Mouse (Mus musculus): ENCODE data around the gene Entpd8.

Entpd8 gene

GRCm38 (mm10) chr2:25080076-25080475, at the start of gene Entpd8:
Entpd8 (plus strand) TSS chr2:25080304.
- in situ Hi-C loops (cut with MboI, MseI), result loop anchor here in 1 of 2 experiments (10.0 kb wide), 1 partner anchor 515 kb away; no protein-coding TSS in a partner anchor

DNA sequence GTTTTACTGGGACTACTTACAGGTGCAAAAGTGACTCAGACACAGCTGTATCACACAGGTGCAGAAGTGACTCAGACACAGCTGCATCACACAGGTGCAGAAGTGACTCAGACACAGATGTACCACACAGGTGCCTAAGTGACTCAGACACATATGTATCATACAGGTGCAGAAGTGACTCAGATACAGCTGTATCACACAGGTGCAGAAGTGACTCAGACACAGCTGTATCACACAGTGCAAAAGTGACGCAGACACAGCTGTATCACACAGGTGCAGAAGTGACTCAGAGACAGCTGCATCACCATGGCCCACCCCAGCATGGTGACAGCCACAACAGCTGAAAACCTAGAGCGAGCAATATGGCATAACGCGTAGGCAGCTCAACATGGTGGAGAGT, 45.1 kb upstream of the Entpd8 start:
- in situ Hi-C loops (cut with MboI, MseI), result no loop called here

- in situ Hi-C loops (cut with MboI, MseI), result no loop called here
Observed at GRCm38 (mm10) chr2:25040089-25040488, 40.0 kb upstream of the Entpd8 start.

DNA sequence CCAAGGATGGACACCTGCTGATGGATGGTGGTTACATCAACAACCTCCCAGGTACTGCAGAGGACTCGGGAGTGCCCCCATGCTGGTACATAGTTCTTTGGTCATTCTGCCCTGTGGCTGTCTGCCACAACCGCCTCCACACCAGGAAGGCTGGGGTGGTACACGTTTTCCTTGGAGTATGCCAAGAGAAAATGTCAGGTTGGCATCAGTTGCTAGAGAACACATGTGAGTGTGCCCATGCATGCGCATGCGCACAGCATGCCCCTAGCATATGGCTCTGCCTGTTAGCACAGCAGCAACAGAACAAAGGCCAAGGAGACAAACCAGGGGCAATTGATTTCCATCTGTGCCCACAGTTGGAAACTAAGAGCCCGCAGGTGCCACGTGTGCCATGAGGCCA, 29.2 kb upstream of the Entpd8 start:
- in situ Hi-C loops (cut with MboI, MseI), result no loop called here

GRCm38 (mm10) chr2:25051450-25051849, 28.7 kb upstream of the Entpd8 start:
- in situ Hi-C loops (cut with MboI, MseI), result no loop called here

DNA sequence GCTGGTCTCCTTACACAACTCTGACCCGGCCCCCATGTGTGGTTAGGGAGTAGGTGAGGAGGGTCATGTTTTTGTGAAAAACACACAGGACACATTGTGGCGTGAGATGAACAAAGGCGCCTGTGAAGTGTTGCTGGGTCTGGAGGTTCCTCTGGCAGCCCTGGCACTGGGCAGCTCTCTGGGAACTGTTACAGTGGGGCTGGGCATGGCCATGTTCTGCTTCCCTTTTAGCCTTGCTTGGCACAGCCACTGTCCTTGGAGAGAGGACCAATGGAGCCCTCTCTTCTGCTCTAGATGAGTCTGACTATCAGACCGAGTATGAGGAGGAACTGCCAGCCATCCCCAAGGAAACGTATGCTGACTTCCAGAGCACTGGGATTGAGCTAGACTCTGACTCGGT, 27.0 kb upstream of the Entpd8 start:
- in situ Hi-C loops (cut with MboI, MseI), result no loop called here

DNA sequence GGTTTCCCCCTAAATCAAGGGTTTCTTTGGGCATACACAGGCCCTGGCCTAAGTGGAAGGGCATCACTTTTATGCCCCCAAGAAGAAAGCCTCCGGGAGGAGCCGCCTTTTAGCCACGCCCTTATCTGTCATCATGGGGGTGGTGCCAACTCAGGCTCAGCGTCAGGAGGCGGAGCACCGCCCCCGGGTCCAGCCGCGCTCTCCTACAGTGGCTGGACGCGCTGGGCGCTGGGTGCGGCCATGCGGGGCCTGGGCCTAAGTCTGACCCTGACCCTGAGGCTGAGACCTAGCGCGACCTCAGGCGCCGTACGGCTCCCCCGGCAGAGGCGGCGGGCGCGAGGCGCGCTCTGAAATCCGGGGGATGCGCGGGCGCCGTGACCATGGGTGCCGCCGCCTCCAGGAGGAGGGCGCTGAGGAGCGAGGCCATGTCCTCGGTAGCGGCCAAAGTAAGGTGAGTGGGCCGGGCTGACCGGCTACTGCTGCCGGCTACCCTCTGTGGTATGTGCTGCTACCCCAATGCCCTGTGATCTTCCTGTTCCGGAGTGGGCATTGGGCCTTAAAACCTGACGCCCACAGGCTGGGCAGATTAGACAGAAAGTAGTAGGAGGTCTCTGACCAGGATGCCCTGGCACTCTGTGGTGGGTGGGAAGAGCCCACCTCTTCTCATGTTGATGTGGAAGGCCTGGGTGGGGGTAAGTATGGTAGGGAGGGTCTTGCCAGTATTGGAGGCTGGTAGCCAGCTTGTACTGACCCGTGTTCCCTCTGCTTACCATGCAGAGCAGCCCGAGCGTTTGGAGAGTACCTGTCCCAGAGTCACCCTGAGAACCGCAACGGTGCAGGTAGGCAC, 25.7 kb upstream of the Entpd8 start, which contains the start of gene Nsmf:
TSS of gene Nsmf (plus strand) at position 135 of the 847 bp plus-strand sequence.
- in situ Hi-C loops (cut with MboI, MseI), result no loop called here

- in situ Hi-C loops (cut with MboI, MseI), result no loop called here
Observed at GRCm38 (mm10) chr2:25055068-25055405, 25.1 kb upstream of the Entpd8 start.

DNA sequence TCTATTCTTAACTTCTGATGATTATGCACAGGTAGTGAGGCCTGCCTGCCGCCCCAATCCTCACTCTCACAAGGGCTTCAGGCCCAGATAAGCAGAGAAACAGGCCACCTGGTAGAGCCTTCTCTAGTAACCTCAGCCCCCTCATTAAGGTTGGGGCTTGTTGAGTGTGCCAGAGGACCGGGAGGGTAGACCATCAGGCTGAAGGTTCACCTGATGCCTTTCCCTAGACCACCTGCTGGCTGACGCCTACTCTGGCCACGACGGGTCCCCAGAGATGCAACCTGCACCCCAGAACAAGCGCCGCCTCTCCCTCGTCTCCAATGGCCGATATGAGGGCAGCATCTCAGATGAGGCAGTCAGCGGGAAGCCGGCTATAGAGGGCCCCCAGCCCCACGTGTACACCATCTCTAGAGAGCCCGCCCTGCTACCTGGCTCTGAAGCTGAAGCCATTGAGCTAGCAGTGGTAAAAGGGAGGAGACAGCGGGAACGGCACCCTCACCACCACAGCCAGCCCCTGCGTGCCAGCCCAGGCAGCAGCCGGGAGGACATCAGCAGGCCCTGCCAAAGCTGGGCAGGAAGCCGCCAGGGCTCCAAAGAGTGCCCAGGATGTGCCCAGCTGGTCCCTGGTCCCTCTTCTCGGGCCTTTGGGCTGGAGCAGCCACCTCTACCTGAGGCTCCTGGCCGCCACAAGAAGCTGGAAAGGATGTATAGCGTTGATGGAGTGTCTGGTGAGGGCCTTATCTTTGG, 24.5 kb upstream of the Entpd8 start:
- in situ Hi-C loops (cut with MboI, MseI), result no loop called here

DNA sequence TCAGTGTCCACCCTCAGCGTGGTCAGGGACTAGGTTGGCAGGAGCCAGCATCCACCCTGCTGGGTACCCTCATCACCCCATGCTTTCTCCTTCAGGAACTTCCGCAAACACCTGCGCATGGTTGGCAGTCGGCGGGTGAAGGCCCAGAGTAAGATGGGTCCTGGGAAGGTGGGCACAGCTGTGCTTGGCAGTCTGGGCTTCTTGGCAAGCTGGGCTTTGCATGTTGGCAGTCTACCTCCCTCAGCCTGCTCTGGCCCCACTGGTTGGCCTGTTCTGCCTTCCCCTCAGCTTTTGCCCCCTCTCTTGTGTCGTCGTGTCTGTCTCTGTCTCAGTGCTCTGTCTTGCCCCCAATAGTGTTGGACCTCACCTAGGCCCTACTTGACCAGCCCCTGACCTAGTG, 21.2 kb upstream of the Entpd8 start:
- in situ Hi-C loops (cut with MboI, MseI), result no loop called here

GRCm38 (mm10) chr2:25063523-25063922, 16.6 kb upstream of the Entpd8 start:
- in situ Hi-C loops (cut with MboI, MseI), result no loop called here

DNA sequence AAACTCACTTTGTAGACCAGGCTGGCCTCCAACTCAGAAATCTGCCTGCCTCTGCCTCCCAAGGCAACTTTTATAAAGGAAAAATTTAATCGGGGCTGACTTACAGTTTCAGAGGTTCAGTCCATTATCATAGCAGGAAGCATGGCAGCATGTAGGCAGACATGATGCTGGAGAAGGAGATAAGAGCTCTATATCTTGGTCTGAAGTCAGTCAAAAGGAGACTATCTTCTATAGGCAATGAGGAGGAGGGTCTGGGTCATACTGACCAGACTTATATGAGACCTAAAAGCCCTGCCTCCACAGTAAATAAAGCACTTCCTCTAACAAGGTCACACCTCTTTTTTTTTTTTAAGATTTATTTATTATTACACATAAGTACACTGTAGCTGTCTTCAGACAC, 15.8 kb upstream of the Entpd8 start:
- in situ Hi-C loops (cut with MboI, MseI), result no loop called here

- in situ Hi-C loops (cut with MboI, MseI), result no loop called here
Observed at GRCm38 (mm10) chr2:25065537-25065936, 14.6 kb upstream of the Entpd8 start.

DNA sequence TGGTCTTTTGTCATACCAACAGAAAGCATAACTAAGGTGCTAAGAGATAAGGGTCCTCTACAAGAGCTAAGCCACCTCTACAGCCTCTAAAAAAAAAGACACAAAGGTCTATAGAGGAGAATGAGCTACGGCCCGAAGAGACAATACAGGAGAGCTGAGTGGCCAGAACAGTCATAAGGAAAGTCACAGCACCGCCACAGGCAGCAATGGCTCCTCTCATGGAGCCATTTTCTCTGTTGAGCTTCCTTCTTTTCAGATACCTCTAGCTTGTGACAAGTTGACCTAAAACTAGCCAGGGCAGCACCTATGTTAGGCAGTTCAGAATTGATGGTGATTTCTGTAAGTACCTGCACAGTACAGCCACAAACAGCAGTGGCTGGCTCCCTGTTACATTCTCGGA, 13.6 kb upstream of the Entpd8 start:
- in situ Hi-C loops (cut with MboI, MseI), result no loop called here

- in situ Hi-C loops (cut with MboI, MseI), result no loop called here
Observed at GRCm38 (mm10) chr2:25069537-25069936, 10.6 kb upstream of the Entpd8 start.

- in situ Hi-C loops (cut with MboI, MseI), result no loop called here
Observed at GRCm38 (mm10) chr2:25072398-25072797, 7.7 kb upstream of the Entpd8 start.

- in situ Hi-C loops (cut with MboI, MseI), result no loop called here
Observed at GRCm38 (mm10) chr2:25075506-25075905, 4.6 kb upstream of the Entpd8 start.

DNA sequence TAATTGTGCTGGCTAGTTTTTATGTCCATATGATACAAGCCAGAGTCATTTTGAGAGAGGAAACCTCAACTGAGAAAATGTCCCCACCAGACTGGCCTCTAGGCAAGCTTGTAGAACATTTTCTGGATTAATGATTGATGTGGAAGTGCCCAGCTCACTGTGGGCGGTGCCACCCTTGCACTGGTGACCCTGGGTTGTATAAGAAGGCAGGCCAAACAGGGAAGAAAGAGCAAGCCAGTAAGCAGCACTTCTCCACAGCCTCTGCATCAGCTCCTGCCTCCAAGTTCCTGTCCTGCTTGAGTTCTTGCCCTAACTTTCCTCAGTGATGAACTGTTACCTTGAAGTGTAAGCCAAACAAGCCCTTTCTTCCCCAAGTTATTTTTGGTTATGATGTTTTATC, 1.1 kb upstream of the Entpd8 start:
- in situ Hi-C loops (cut with MboI, MseI), result no loop called here

GRCm38 (mm10) chr2:25083697-25084096, 3.6 kb downstream of the Entpd8 start:
- in situ Hi-C loops (cut with MboI, MseI), result loop anchor here in 1 of 2 experiments (10.0 kb wide), 1 partner anchor 519 kb away; no protein-coding TSS in a partner anchor

- in situ Hi-C loops (cut with MboI, MseI), result loop anchor here in 1 of 2 experiments (5.0 to 10.0 kb wide), 2 partner anchors 62 to 521 kb away; no protein-coding TSS in a partner anchor
Observed at GRCm38 (mm10) chr2:25085571-25085970, 5.5 kb downstream of the Entpd8 start.

GRCm38 (mm10) chr2:25087842-25088241, 7.7 kb downstream of the Entpd8 start:
- in situ Hi-C loops (cut with MboI, MseI), result loop anchor here in 1 of 2 experiments (5.0 to 10.0 kb wide), 2 partner anchors 59 to 523 kb away; no protein-coding TSS in a partner anchor

DNA sequence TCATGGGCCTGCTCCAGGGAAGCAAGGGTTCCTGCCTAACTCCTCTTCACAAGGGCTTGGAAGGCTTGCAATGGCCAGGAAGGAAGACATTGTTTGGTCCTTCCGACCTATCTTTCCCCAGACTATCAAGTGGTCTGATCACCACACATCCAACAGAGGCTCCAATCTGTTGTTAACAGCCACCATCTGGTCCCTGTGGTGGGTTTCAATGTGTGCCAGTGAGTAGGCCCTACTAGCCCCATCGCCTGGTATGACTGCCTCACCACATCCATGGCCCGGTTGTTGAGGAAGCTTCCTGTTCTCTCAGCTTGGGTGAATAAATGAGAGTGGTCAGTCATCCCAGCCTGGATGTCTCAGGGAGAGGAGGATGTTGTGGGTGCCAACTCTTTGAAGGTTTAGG, 8.5 kb downstream of the Entpd8 start:
- in situ Hi-C loops (cut with MboI, MseI), result loop anchor here in 1 of 2 experiments (5.0 to 10.0 kb wide), 2 partner anchors 59 to 524 kb away; no protein-coding TSS in a partner anchor

DNA sequence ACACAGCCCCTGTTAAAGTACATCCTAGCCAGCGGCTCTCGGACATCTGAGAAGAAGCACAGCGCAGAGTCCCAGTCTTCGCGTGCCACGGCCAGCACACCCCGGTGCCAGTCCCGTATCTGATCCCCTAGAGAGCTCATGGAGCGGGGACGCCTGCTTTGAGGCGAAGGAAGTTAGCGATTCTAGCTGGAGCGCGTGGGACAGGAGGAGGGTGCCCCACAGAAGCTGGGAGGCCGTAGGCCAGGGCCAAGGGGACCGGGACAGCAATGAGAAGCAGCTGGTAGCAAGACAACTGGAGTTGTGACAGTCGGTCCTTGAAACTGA, 14.6 kb downstream of the Entpd8 start:
- in situ Hi-C loops (cut with MboI, MseI), result no loop called here
